Mouse (Mus musculus) midbrain, embryonic 16.5 days (tissue): ENCODE data around the gene Thy1. TPM values are rescaled to one million over a fixed set of nuclear protein-coding genes. Genes with fewer than 3 reads are reported as not detected.
A peak's percentile ranks its signal among the peaks of the same experiment; 100 is the strongest.

Experiments
- ATAC-seq: fragments of 200-750 bp; cut with Nextera tagmentation; 2 replicates; pipeline ENCODE4 v1.8.0; 2017; ENCODE audit warnings: moderate TSS enrichment
- H3K27ac ChIP-seq: fragments of 300-500 bp; sonication (generic); 2 replicates; pipeline ENCODE4 v1.5.1; 2014; ENCODE audit warnings: mild to moderate bottlenecking, low read length, mixed read lengths
- H3K27me3 ChIP-seq: fragments of 300-500 bp; sonication (generic); 2 replicates; pipeline ENCODE4 v1.6.1; 2014; ENCODE audit warnings: low read depth, low read length, mixed read lengths; ENCODE audit not compliant: control insufficient read depth, insufficient read depth
- H3K36me3 ChIP-seq: fragments of 300-500 bp; sonication (generic); 2 replicates; pipeline ENCODE4 v1.6.1; 2014; ENCODE audit warnings: mild to moderate bottlenecking, low read length, moderate library complexity, mixed read lengths; ENCODE audit not compliant: control insufficient read depth, insufficient read depth
- H3K4me1 ChIP-seq: fragments of 300-500 bp; sonication (generic); 2 replicates; pipeline ENCODE4 v1.6.1; 2014; ENCODE audit warnings: mild to moderate bottlenecking, low read length, mixed read lengths; ENCODE audit not compliant: control insufficient read depth, insufficient read depth
- H3K4me2 ChIP-seq: fragments of 300-500 bp; sonication (generic); 2 replicates; pipeline ENCODE4 v1.6.1; 2014; ENCODE audit warnings: mild to moderate bottlenecking, low read length, mixed read lengths
- H3K4me3 ChIP-seq: fragments of 300-500 bp; sonication (generic); 2 replicates; pipeline ENCODE4 v1.5.1; 2014; ENCODE audit warnings: low read depth, mild to moderate bottlenecking, low read length, moderate library complexity, mixed read lengths
- H3K9ac ChIP-seq: fragments of 300-500 bp; sonication (generic); 2 replicates; pipeline ENCODE4 v1.6.1; 2014; ENCODE audit warnings: low read depth, low read length, mixed read lengths
- H3K9me3 ChIP-seq: fragments of 300-500 bp; sonication (generic); replicated peaks from 2 replicates; pipeline ENCODE4 v1.6.1; 2014; ENCODE audit warnings: mild to moderate bottlenecking, low read length, mixed read lengths; ENCODE audit not compliant: control insufficient read depth, poor library complexity, severe bottlenecking
- WGBS: fragments of 180-500 bp; shearing (Covaris S2); extraction: QIAGEN DNeasy Blood & Tissue Kit; methylation state at CpG from one replicate; pipeline ENCODE4 v1.1.7; 2014; 5-methylcytosine and 5-hydroxymethylcytosine counted together
- polyA plus RNA-seq: library from polyadenylated mRNA; unstranded; fragments of >200 nt; fragmentation: Nextera tagmentation; extraction: Ambion mirVana; gene quantifications from 2 replicates; pipeline ENCODE4 v1.2.1, GENCODE M21; 2015

Thy1 gene
- polyA plus RNA-seq, 1 experiment from 2014 or later, result 6.4 TPM

- Histone ChIP-seq H3K4me1 (peaks cover 12% of the 10 kb centered on the region), H3K27me3 (peaks cover 15% of the 10 kb centered on the region), H3K9ac (no peak overlapping the region), H3K4me2 (no peak overlapping the region), H3K36me3 (no peaks in the 10 kb centered on the region), H3K4me3 (no peak overlapping the region), H3K27ac (no peak overlapping the region), H3K9me3 (no peaks in the 10 kb centered on the region)
- 87% methylated on average over 5 of the region's 5 CpGs for WGBS
- no peak for ATAC-seq
Measured at GRCm38 (mm10) chr9:44080953-44081352, 37.8 kb downstream of the Thy1 start.

GRCm38 (mm10) chr9:44081581-44081980 lies 38.4 kb downstream of the Thy1 start:
- Histone ChIP-seq H3K27ac (no peak overlapping the region), H3K4me2 (no peak overlapping the region), H3K27me3 (peaks cover 21% of the 10 kb centered on the region), H3K9ac (no peak overlapping the region), H3K36me3 (no peaks in the 10 kb centered on the region), H3K4me3 (no peak overlapping the region), H3K4me1 (peaks cover 12% of the 10 kb centered on the region), H3K9me3 (no peaks in the 10 kb centered on the region)
- ATAC-seq, result no peak
- 71% methylated on average over 5 of the region's 5 CpGs for WGBS

GRCm38 (mm10) chr9:44082266-44082665 lies 39.1 kb downstream of the Thy1 start:
- WGBS, result 88% methylated on average over 5 of the region's 5 CpGs
- H3K36me3 ChIP-seq, result no peaks in the 10 kb centered on the region
- no peak overlapping the region for H3K9ac ChIP-seq
- no peak overlapping the region for H3K4me2 ChIP-seq
- H3K27me3 ChIP-seq, result peaks cover 24% of the 10 kb centered on the region
- no peak overlapping the region for H3K4me3 ChIP-seq
- H3K27ac ChIP-seq, result no peak overlapping the region
- H3K4me1 ChIP-seq, result peaks cover 12% of the 10 kb centered on the region
- H3K9me3 ChIP-seq, result no peaks in the 10 kb centered on the region
- no peak for ATAC-seq

GRCm38 (mm10) chr9:44083392-44084121 lies 40.4 kb downstream of the Thy1 start:
- peaks cover 12% of the 10 kb centered on the region for H3K4me1 ChIP-seq
- ATAC-seq, result no peak
- H3K4me2 ChIP-seq, result peak overlapping the region; percentile 96
- H3K9ac ChIP-seq, result no peak overlapping the region
- H3K27ac ChIP-seq, result no peak overlapping the region
- peak overlapping the region; percentile 49 for H3K4me3 ChIP-seq
- H3K36me3 ChIP-seq, result no peaks in the 10 kb centered on the region
- H3K27me3 ChIP-seq, result peaks cover 24% of the 10 kb centered on the region
- WGBS, result 10% methylated on average over 23 of the region's 23 CpGs
- H3K9me3 ChIP-seq, result no peaks in the 10 kb centered on the region

- Histone ChIP-seq H3K4me2 (peak overlapping the region; percentile 96), H3K9me3 (no peaks in the 10 kb centered on the region), H3K27ac (no peak overlapping the region), H3K9ac (peak overlapping the region; percentile 64), H3K36me3 (no peaks in the 10 kb centered on the region), H3K4me3 (peak overlapping the region; percentile 49), H3K27me3 (peaks cover 24% of the 10 kb centered on the region), H3K4me1 (peaks cover 12% of the 10 kb centered on the region)
- no peak for ATAC-seq
- WGBS, result 3% methylated on average over 14 of the region's 14 CpGs
Measured at GRCm38 (mm10) chr9:44084236-44084635, 41.1 kb downstream of the Thy1 start.

- no peaks in the 10 kb centered on the region for H3K9me3 ChIP-seq
- H3K4me3 ChIP-seq, result peak overlapping the region; percentile 49
- peaks cover 24% of the 10 kb centered on the region for H3K27me3 ChIP-seq
- peak overlapping the region; percentile 64 for H3K9ac ChIP-seq
- peaks cover 12% of the 10 kb centered on the region for H3K4me1 ChIP-seq
- ATAC-seq, result peak; percentile 49; the same call in 1 of the 2 replicates
- H3K36me3 ChIP-seq, result no peaks in the 10 kb centered on the region
- H3K4me2 ChIP-seq, result peak overlapping the region; percentile 96
- WGBS, result 0% methylated on average over 57 of the region's 62 CpGs
- no peak overlapping the region for H3K27ac ChIP-seq
Measured at GRCm38 (mm10) chr9:44084659-44085229, 41.6 kb downstream of the Thy1 start.

GRCm38 (mm10) chr9:44085276-44085675 lies 42.1 kb downstream of the Thy1 start:
- H3K9me3 ChIP-seq, result no peaks in the 10 kb centered on the region
- H3K4me1 ChIP-seq, result peaks cover 12% of the 10 kb centered on the region
- peak overlapping the region; percentile 64 for H3K9ac ChIP-seq
- H3K36me3 ChIP-seq, result no peaks in the 10 kb centered on the region
- peaks cover 24% of the 10 kb centered on the region for H3K27me3 ChIP-seq
- 4% methylated on average over 10 of the region's 10 CpGs for WGBS
- no peak overlapping the region for H3K27ac ChIP-seq
- no peak; the same call in 1 of the 2 replicates for ATAC-seq
- H3K4me2 ChIP-seq, result peak overlapping the region; percentile 96
- peak overlapping the region; percentile 49 for H3K4me3 ChIP-seq

GRCm38 (mm10) chr9:44085741-44086665 lies 42.8 kb downstream of the Thy1 start:
- Histone ChIP-seq H3K9ac (no peak overlapping the region), H3K4me1 (peaks cover 12% of the 10 kb centered on the region), H3K36me3 (no peaks in the 10 kb centered on the region), H3K4me2 (no peak overlapping the region; the same call in 1 of the 2 replicates), H3K27me3 (peaks cover 24% of the 10 kb centered on the region), H3K4me3 (no peak overlapping the region), H3K27ac (no peak overlapping the region), H3K9me3 (no peaks in the 10 kb centered on the region)
- ATAC-seq, result no peak
- WGBS, result 70% methylated on average over 15 of the region's 15 CpGs
